ENCODE assay signal across 8 mouse cellular contexts in genomic region chr16:17759344-17759773, GRCm38 (mm10). TPM values are rescaled to one million over a fixed set of nuclear protein-coding genes. Genes with fewer than 3 reads are reported as not detected.
DNase-seq lines count a peak whose midpoint lies in the region; ATAC-seq and TF ChIP-seq lines count a peak whose summit lies in the region.

TSS of gene Klhl22 (plus strand) at chr16:17759618.

- ATAC-seq in common myeloid progenitor, adult 5-6 weeks (replicated peaks; ENCODE audit: low read depth, poor library complexity, severe bottlenecking), result peak; percentile 59
- ATAC-seq in hindbrain, embryonic 16.5 days, result peak; percentile 94

- H3K9me3 ChIP-seq in hindbrain, embryonic 16.5 days (ENCODE audit: control insufficient read depth, low read length), result no peaks in the 10 kb centered on the region

- H3K9ac ChIP-seq in hindbrain, embryonic 16.5 days (ENCODE audit: low read depth, low read length), result peak within 1 kb of the TSS; percentile 91

- H3K4me1 ChIP-seq in hindbrain, embryonic 16.5 days (ENCODE audit: control insufficient read depth, insufficient read depth, low read depth, low read length), result peaks cover 23% of the 10 kb centered on the region

- 2% methylated on average over 25 of the region's 28 CpGs for WGBS in hindbrain, embryonic 16.5 days

- peak; percentile 46 for DNase-seq in WW6 (ENCODE audit: low read depth, low spot score)
- DNase-seq in gastrocnemius, adult 2 months, result peak; percentile 96
- DNase-seq in left cerebral cortex, adult 11 months (ENCODE audit: low spot score), result peak; percentile 74
- DNase-seq in lung, postnatal 36 days, result peak; percentile 88
- DNase-seq in retina, postnatal 1 day, result peak; percentile 95
- DNase-seq in thymus, postnatal 4 days, result peak; percentile 97

- H3K4me3 ChIP-seq in gastrocnemius, adult 2 months, result peak within 1 kb of the TSS; percentile 74
- peak within 1 kb of the TSS; percentile 65 for H3K4me3 ChIP-seq in hindbrain, embryonic 16.5 days (ENCODE audit: low read length)

- H3K36me3 ChIP-seq in hindbrain, embryonic 16.5 days (ENCODE audit: control insufficient read depth, insufficient read depth, low read length), result no peaks in the 10 kb centered on the region

- no peak for TF ChIP-seq CTCF in gastrocnemius, adult 2 months (IDR thresholded peaks at IDR 0.05)

- peak within 1 kb of the TSS; percentile 65 for H3K4me2 ChIP-seq in hindbrain, embryonic 16.5 days (ENCODE audit: low read length)

- intact Hi-C loops in gastrocnemius, adult 2 months (cut with DNase I), result no loop called here

- H3K27me3 ChIP-seq in hindbrain, embryonic 16.5 days (replicated peaks; ENCODE audit: control insufficient read depth, insufficient read depth, low read length), result no peaks in the 10 kb centered on the region

- peak within 1 kb of the TSS; percentile 84 for H3K27ac ChIP-seq in gastrocnemius, adult 2 months
- peak within 1 kb of the TSS; percentile 83 for H3K27ac ChIP-seq in hindbrain, embryonic 16.5 days (ENCODE audit: low read depth, low read length)

RNA-seq across cellular contexts. Expression of gene Klhl22, which starts in this region (rescaled TPM):
- total RNA-seq in common myeloid progenitor, adult 5-6 weeks (2017), result 27.0 and 33.2 TPM in 2 replicates
- total RNA-seq in gastrocnemius, adult 2 months (2021), result 10 to 100 TPM; 20.5 to 23.6 TPM
- polyA plus RNA-seq in hindbrain, embryonic 16.5 days (2015; fragmentation: Nextera tagmentation; extraction: Ambion mirVana), result 90.2 and 98.7 TPM in 2 replicates

Comparison
In these comparisons a context has a peak if more than half of its experiments do, and no peak if none do; other contexts are left out.
1. Peak in every context shown above with its lines: DNase-seq, ATAC-seq, H3K4me3 ChIP-seq and H3K27ac ChIP-seq.
2. DNase-seq: peak in every context shown above with its lines; median percentile 97 in thymus, postnatal 4 days; 96 in gastrocnemius, adult 2 months; 95 in retina, postnatal 1 day; 88 in lung, postnatal 36 days; 74 in left cerebral cortex, adult 11 months; 46 in WW6.